Mouse (Mus musculus): ENCODE results near the gene Mpp2. TPM values are rescaled to one million over a fixed set of nuclear protein-coding genes. Genes with fewer than 3 reads are reported as not detected.
A peak's percentile ranks its signal among the peaks of the same experiment; 100 is the strongest.

The Mpp2 gene
- total RNA-seq (2021), result 1 to 10 TPM; 1.0 to 1.2 TPM
- long read RNA-seq, experiment 1, full-length matches to known transcripts, result 1 of 1 reads
- long read RNA-seq, experiment 1, partial matches to known transcripts, result 0 of 1 reads
- long read RNA-seq, experiment 1, other reads (novel, unspliced or antisense), result 0 of 1 reads
- long read RNA-seq, experiment 2, partial matches to known transcripts, result 0 of 1 reads
- long read RNA-seq, experiment 2, other reads (novel, unspliced or antisense), result 1 of 1 reads

- peak; percentile 52 for DNase-seq (ENCODE audit: low spot score)
Measured at GRCm38 (mm10) chr11:102087931-102088898, at the start of gene Mpp2. Gene Mpp2 (minus strand): TSS chr11:102088515.

GRCm38 (mm10) chr11:102137625-102138446 lies 49.5 kb upstream of the Mpp2 start:
- DNase-seq (ENCODE audit: low spot score), result no peak

DNA sequence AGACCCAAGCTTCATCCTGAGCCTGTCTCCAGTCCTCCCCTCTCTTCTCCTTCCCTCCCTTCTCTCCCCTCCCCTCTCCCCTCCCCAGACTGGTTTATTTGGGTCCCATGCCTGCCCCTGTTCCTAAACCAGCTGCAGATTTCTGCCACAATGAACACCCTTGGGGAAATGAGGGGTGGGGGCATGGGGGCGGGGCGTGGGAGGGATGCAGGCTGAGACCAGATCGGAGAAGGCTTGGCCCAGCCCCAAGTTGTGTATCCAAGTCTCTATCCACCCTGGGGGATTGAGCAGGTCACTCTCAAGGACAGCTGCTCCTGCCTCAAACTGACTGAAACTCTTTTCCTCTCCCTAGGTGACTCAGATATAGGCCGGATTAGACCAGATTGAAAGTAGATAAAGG lies 46.2 kb upstream of the Mpp2 start:
- no peak for DNase-seq (ENCODE audit: low spot score)

GRCm38 (mm10) chr11:102117386-102117785 lies 29.1 kb upstream of the Mpp2 start:
- no peak for DNase-seq (ENCODE audit: low spot score)

DNA sequence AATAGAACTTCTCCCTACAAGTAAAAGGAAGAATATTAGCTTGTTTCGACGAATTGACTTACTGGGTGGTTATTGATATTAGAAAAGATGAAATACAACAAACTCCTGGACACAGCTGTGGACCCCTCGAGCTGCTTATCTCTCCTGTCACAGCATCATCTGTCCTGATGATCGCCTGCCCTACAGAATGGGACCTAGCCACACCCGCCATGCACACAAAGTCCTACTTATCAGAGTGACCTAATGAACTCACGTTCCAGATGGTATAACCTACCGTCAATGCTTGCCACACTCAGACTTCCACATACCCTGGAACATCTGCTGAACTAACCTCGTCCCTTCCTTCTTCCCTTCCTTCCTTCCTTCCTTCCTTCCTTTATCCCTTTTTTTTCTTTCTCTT lies 27.9 kb upstream of the Mpp2 start:
- DNase-seq (ENCODE audit: low spot score), result no peak

GRCm38 (mm10) chr11:102111576-102111975 lies 23.3 kb upstream of the Mpp2 start:
- no peak for DNase-seq (ENCODE audit: low spot score)

DNA sequence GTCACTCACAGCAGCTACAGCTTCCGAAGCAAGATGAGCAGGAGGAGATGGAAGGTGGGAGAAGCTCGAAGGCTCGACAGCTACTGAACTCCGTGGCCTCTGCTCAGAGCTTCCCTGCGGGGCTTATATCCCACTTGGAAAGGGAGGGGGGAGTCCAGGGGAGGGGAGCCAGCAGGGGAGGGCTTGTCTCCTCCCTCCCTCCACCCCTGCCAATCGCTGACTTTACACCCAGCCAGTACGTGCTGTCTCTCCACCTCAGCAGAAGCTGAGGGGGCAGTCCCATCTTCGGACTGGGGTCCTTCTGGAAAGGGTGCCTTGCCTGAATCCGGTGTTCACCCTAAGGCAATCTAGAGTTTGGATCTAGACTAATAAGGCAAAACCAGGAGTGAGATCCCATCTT lies 19.4 kb upstream of the Mpp2 start, which contains the start of gene Pyy:
Gene Pyy, minus strand, starts transcription at position 101 of the 400 bp plus-strand sequence.
- DNase-seq (ENCODE audit: low spot score), result no peak

- no peak for DNase-seq (ENCODE audit: low spot score)
Measured at GRCm38 (mm10) chr11:102106911-102107310, 18.6 kb upstream of the Mpp2 start.

GRCm38 (mm10) chr11:102102485-102103258 lies 14.4 kb upstream of the Mpp2 start:
- DNase-seq (ENCODE audit: low spot score), result peak; percentile 43

GRCm38 (mm10) chr11:102101219-102101618 lies 12.9 kb upstream of the Mpp2 start, which contains the start of gene Ppy:
Gene Ppy (minus strand): TSS chr11:102101319.
- no peak for DNase-seq (ENCODE audit: low spot score)

DNA sequence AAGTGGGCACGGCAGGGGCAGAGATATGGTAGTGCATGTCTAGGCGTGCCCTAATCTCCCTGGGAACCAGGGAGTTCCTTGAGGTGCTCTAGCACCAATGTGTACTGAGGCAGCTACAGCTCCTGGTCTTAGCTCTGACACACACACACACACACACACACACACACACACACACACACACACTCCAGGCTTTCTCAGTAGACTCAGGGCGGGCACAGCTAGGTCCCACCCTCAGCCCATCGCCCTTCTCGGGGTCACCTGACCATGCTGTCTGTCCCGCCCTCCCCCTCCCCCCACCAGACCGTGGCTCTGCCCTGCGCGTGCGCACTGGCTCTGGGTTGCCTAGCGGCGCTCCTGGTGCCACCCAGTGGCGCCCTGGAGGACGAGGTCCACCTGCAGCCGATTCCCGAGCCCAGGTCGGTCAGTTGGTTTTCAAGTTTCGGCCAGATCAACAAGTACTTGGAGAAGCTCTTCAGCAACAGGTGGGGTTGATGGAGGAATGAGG lies 8.6 kb upstream of the Mpp2 start:
- DNase-seq (ENCODE audit: low spot score), result peak; percentile 44

GRCm38 (mm10) chr11:102096446-102096845 lies 8.1 kb upstream of the Mpp2 start:
- DNase-seq (ENCODE audit: low spot score), result no peak

GRCm38 (mm10) chr11:102095676-102096075 lies 7.4 kb upstream of the Mpp2 start:
- no peak for DNase-seq (ENCODE audit: low spot score)

GRCm38 (mm10) chr11:102089088-102089808 lies 933 bp upstream of the Mpp2 start:
- DNase-seq (ENCODE audit: low spot score), result peak; percentile 55

GRCm38 (mm10) chr11:102087081-102087751 lies 1.1 kb downstream of the Mpp2 start:
- DNase-seq (ENCODE audit: low spot score), result peak; percentile 24

DNA sequence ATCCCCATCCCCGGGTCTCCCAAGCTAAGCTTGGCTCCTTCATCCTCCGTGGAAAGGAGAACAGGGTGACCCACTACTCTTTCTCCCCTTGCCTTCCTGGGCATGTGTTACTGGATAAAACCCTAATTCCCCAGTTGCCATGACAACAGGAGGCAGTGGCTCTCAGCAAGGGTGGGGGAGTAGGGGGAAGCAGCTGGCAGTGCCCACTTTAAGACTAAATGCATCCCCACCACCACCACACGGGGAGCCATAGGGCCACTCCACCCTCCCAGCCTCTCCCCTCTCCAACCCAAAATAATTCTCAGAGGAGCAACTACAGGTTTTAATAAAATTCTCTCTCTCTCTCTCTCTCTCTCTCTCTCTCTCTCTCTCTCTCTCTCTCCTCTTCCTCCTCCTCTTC lies 2.0 kb downstream of the Mpp2 start:
- no peak for DNase-seq (ENCODE audit: low spot score)

- no peak for DNase-seq (ENCODE audit: low spot score)
Measured at GRCm38 (mm10) chr11:102084159-102084558, 4.2 kb downstream of the Mpp2 start.

DNA sequence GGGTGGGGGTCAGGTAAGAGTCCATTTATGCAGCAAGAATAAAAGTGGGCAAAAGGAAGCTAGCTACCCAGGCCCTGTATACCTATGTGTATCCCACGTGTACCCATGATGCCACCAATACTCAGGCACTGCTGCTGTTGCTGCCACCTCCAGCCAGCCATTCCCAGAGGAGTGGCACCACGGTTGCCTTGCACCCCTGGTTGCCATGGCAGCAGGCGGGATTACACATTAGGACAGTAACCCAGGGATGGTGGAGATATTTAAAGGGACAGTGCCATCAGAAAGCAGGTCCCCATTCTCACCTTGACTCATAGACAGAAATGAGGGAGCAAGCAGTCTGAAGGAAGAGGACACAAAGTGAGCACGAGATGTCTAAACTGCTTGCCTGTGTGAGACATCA lies 5.1 kb downstream of the Mpp2 start:
- DNase-seq (ENCODE audit: low spot score), result no peak

DNA sequence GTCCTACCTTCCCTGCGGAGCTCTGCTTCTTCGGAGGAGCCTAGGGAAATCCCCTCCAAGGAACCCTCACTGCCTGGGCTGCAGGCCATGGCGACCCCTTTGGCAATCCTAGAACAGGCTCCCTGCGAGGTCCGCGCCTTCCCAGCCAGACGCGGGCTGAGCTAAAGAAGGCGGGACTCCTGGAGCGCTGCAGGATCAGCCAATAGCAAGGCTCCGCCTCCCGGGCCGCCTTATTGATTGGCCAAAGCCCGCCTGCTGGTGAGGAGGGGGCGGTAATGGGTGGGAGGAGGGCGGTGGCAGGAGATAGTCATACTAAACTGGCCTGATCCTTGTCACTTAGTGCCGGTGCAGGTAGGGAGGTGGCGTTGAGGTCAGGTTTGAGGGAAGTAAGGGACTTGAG lies 6.0 kb downstream of the Mpp2 start:
- DNase-seq (ENCODE audit: low spot score), result peak; percentile 32

Measured in gastrocnemius, adult 18-20 months (tissue).